Mouse (Mus musculus) hindbrain, embryonic 11.5 days (tissue): ENCODE results near the gene Gm10842. TPM values are rescaled to one million over a fixed set of nuclear protein-coding genes. Genes with fewer than 3 reads are reported as not detected.
"Not testable (repeated sequence)": the region's sequence is repeated elsewhere in the genome, so short reads cannot be mapped to it uniquely, and the experiment has no call there.

Experiments used
- ATAC-seq: fragments of 200-750 bp; cut with Nextera tagmentation; 2 replicates; pipeline ENCODE4 v1.8.0; 2017; ENCODE audit warnings: mild to moderate bottlenecking, moderate TSS enrichment, moderate library complexity; ENCODE audit not compliant: low FRiP score
- DNase-seq: peaks from one replicate; pipeline ENCODE4 v3.0.0-alpha.2; 2015; ENCODE audit warnings: low spot score
- H3K27ac ChIP-seq: fragments of 300-500 bp; sonication (generic); 2 replicates; pipeline ENCODE4 v1.5.1; 2014; ENCODE audit warnings: mild to moderate bottlenecking, low read depth, low read length
- H3K27me3 ChIP-seq: fragments of 300-500 bp; sonication (generic); 2 replicates; pipeline ENCODE4 v1.6.1; 2014; ENCODE audit warnings: mild to moderate bottlenecking, low read length, moderate library complexity, mixed read lengths; ENCODE audit not compliant: control insufficient read depth, insufficient read depth
- H3K36me3 ChIP-seq: fragments of 300-500 bp; sonication (generic); 2 replicates; pipeline ENCODE4 v1.6.1; 2014; ENCODE audit warnings: mild to moderate bottlenecking, low read length, moderate library complexity, mixed read lengths; ENCODE audit not compliant: control insufficient read depth, insufficient read depth
- H3K4me1 ChIP-seq: fragments of 300-500 bp; sonication (generic); replicated peaks from 2 replicates; pipeline ENCODE4 v1.6.1; 2014; ENCODE audit warnings: low read length, mixed read lengths; ENCODE audit not compliant: control insufficient read depth, insufficient read depth
- H3K4me2 ChIP-seq: fragments of 300-500 bp; sonication (generic); replicated peaks from 2 replicates; pipeline ENCODE4 v1.6.1; 2014; ENCODE audit warnings: mild to moderate bottlenecking, low read depth, low read length
- H3K4me3 ChIP-seq: fragments of 300-500 bp; sonication (generic); 2 replicates; pipeline ENCODE4 v1.5.1; 2014; ENCODE audit warnings: low read depth, low read length
- H3K9ac ChIP-seq: fragments of 300-500 bp; sonication (generic); 2 replicates; pipeline ENCODE4 v1.6.1; 2014; ENCODE audit warnings: low read depth, low read length
- H3K9me3 ChIP-seq: fragments of 300-500 bp; sonication (generic); 2 replicates; pipeline ENCODE4 v1.6.1; 2016; ENCODE audit warnings: low read length; ENCODE audit not compliant: control insufficient read depth
- WGBS: fragments of 180-500 bp; shearing (Covaris S2); extraction: QIAGEN DNeasy Blood & Tissue Kit; methylation state at CpG from one replicate; pipeline ENCODE4 v1.1.7; 2014; 5-methylcytosine and 5-hydroxymethylcytosine counted together
- polyA plus RNA-seq: library from polyadenylated mRNA; unstranded; fragments of >200 nt; fragmentation: Nextera tagmentation; extraction: Ambion mirVana; gene quantifications from 2 replicates; pipeline ENCODE4 v1.2.1, GENCODE M21; 2014

Gene Gm10842
- polyA plus RNA-seq, 1 experiment from 2014 or later = not detected

GRCm38 (mm10) chr11:105135692-105136091, 11.0 kb upstream of the Gm10842 start:
- DNase-seq (no peak), ATAC-seq (no peak)
- Histone ChIP-seq H3K9ac (no peak overlapping the region), H3K4me2 (no peak overlapping the region), H3K27ac (no peak overlapping the region), H3K36me3 (0 out of 2 replicates have a peak, but pooled peaks cover 6% of the 10 kb centered on the region), H3K9me3 (no peaks in the 10 kb centered on the region), H3K27me3 (no peaks in the 10 kb centered on the region), H3K4me3 (no peak overlapping the region), H3K4me1 (no peaks in the 10 kb centered on the region)
- WGBS = 95% methylated on average over 7 of the region's 7 CpGs

GRCm38 (mm10) chr11:105137255-105137654, 9.4 kb upstream of the Gm10842 start:
- not testable (repeated sequence) for H3K36me3 ChIP-seq, H3K9me3 ChIP-seq

GRCm38 (mm10) chr11:105140512-105140911, 6.2 kb upstream of the Gm10842 start:
- 94% methylated on average over 7 of the region's 8 CpGs for WGBS
- not testable (repeated sequence) for H3K9ac ChIP-seq, H3K27me3 ChIP-seq, DNase-seq, H3K36me3 ChIP-seq, H3K9me3 ChIP-seq, H3K4me1 ChIP-seq, ATAC-seq, H3K27ac ChIP-seq, H3K4me3 ChIP-seq, H3K4me2 ChIP-seq

More at GRCm38 (mm10) chr11:105137255-105137654, 9.4 kb upstream of the Gm10842 start:
- not testable (repeated sequence) for H3K4me2 ChIP-seq, DNase-seq, ATAC-seq, H3K27me3 ChIP-seq, H3K4me1 ChIP-seq, H3K9ac ChIP-seq, H3K27ac ChIP-seq, H3K4me3 ChIP-seq
- 95% methylated on average over 2 of the region's 2 CpGs for WGBS

- Histone ChIP-seq H3K36me3 (peaks cover 3% of the 10 kb centered on the region; the same call in 1 of the 2 replicates), H3K4me1 (no peaks in the 10 kb centered on the region), H3K9ac (no peak overlapping the region), H3K27me3 (no peaks in the 10 kb centered on the region), H3K27ac (no peak overlapping the region), H3K4me3 (no peak overlapping the region), H3K4me2 (no peak overlapping the region), H3K9me3 (no peaks in the 10 kb centered on the region)
- ATAC-seq (no peak), DNase-seq (no peak)
- WGBS = 95% methylated on average over 5 of the region's 5 CpGs
Measured at GRCm38 (mm10) chr11:105141115-105141514, 5.6 kb upstream of the Gm10842 start.

GRCm38 (mm10) chr11:105143564-105143963, 3.1 kb upstream of the Gm10842 start:
- Histone ChIP-seq H3K9me3 (no peaks in the 10 kb centered on the region), H3K9ac (no peak overlapping the region), H3K27ac (no peak overlapping the region), H3K4me1 (no peaks in the 10 kb centered on the region), H3K27me3 (no peaks in the 10 kb centered on the region), H3K36me3 (peaks cover under 1% of the 10 kb centered on the region; the same call in 1 of the 2 replicates), H3K4me3 (no peak overlapping the region), H3K4me2 (no peak overlapping the region)
- DNase-seq = no peak
- no peak for ATAC-seq

- Histone ChIP-seq H3K27ac (no peak overlapping the region), H3K4me2 (no peak overlapping the region), H3K27me3 (no peaks in the 10 kb centered on the region), H3K9me3 (no peaks in the 10 kb centered on the region), H3K36me3 (no peaks in the 10 kb centered on the region; the same call in 1 of the 2 replicates), H3K9ac (no peak overlapping the region), H3K4me3 (no peak overlapping the region), H3K4me1 (no peaks in the 10 kb centered on the region)
- 86% methylated on average over 3 of the region's 3 CpGs for WGBS
- DNase-seq (no peak), ATAC-seq (no peak)
Measured at GRCm38 (mm10) chr11:105144084-105144483, 2.6 kb upstream of the Gm10842 start.

GRCm38 (mm10) chr11:105144508-105145210, 2.0 kb upstream of the Gm10842 start:
- H3K9me3 ChIP-seq = no peaks in the 10 kb centered on the region
- H3K9ac ChIP-seq = no peak overlapping the region
- 83% methylated on average over 11 of the region's 11 CpGs for WGBS
- no peak overlapping the region for H3K4me2 ChIP-seq
- no peaks in the 10 kb centered on the region for H3K27me3 ChIP-seq
- ATAC-seq (no peak), DNase-seq (no peak)
- H3K27ac ChIP-seq = no peak overlapping the region
- H3K4me1 ChIP-seq = no peaks in the 10 kb centered on the region
- H3K4me3 ChIP-seq = no peak overlapping the region
- H3K36me3 ChIP-seq = no peaks in the 10 kb centered on the region; the same call in 1 of the 2 replicates

GRCm38 (mm10) chr11:105145211-105145610, 1.5 kb upstream of the Gm10842 start:
- no peak overlapping the region for H3K27ac ChIP-seq
- no peak overlapping the region for H3K4me3 ChIP-seq
- 93% methylated on average over 10 of the region's 10 CpGs for WGBS
- H3K9ac ChIP-seq = no peak overlapping the region
- no peak overlapping the region for H3K4me2 ChIP-seq
- DNase-seq = no peak
- H3K9me3 ChIP-seq = no peaks in the 10 kb centered on the region
- no peak for ATAC-seq
- no peaks in the 10 kb centered on the region; the same call in 1 of the 2 replicates for H3K36me3 ChIP-seq
- H3K27me3 ChIP-seq = no peaks in the 10 kb centered on the region
- no peaks in the 10 kb centered on the region for H3K4me1 ChIP-seq

GRCm38 (mm10) chr11:105149353-105149752, 2.7 kb downstream of the Gm10842 start:
- no peak overlapping the region for H3K9ac ChIP-seq
- H3K27ac ChIP-seq = no peak overlapping the region
- no peaks in the 10 kb centered on the region for H3K27me3 ChIP-seq
- WGBS = 92% methylated on average over 3 of the region's 3 CpGs
- DNase-seq (no peak), ATAC-seq (no peak)
- peaks cover 6% of the 10 kb centered on the region; the same call in 1 of the 2 replicates for H3K4me1 ChIP-seq
- no peak overlapping the region for H3K4me2 ChIP-seq
- no peaks in the 10 kb centered on the region for H3K9me3 ChIP-seq
- no peaks in the 10 kb centered on the region for H3K36me3 ChIP-seq
- H3K4me3 ChIP-seq = no peak overlapping the region
